In the genomic region with DNA sequence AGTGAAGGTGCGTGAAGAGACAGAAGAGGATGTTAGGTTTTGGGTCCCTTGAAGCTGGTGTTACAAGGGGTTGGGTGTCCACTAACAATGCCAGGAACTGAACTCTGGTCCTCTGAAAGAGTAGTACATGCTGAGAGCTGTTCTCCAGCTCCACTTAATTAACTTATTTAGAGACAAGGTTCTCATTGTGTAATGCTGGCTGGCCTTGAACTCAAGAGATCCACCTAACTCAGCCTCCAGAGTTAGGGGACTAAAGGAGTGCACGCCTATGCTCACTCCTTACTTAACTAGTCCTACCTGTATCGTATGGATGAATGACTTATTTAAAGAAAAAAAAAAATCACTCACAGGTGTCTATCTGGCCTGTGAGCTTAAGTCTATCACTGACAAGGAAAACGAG, we compare ENCODE assay signal across 8 mouse cellular contexts. TPM values are rescaled to one million over a fixed set of nuclear protein-coding genes. Genes with fewer than 3 reads are reported as not detected.
DNase-seq lines count a peak whose midpoint lies in the region; ATAC-seq and TF ChIP-seq lines count a peak whose summit lies in the region.

No protein-coding gene starts in this region.

- 56% methylated on average over 4 of the region's 4 CpGs for WGBS in lung, embryonic 16.5 days
- 73% methylated on average over 4 of the region's 4 CpGs for WGBS in limb, embryonic 11.5 days
- WGBS in neural tube, embryonic 14.5 days, result 70% methylated on average over 4 of the region's 4 CpGs

- peak overlapping the region; percentile 71 for H3K4me2 ChIP-seq in lung, embryonic 16.5 days (ENCODE audit: low read depth, low read length)
- peak overlapping the region; percentile 69 for H3K4me2 ChIP-seq in limb, embryonic 11.5 days (ENCODE audit: low read depth, severe bottlenecking)
- H3K4me2 ChIP-seq in neural tube, embryonic 14.5 days (ENCODE audit: low read depth, low read length), result peak overlapping the region; percentile 57

- TF ChIP-seq CTCF in embryonic fibroblast, embryonic 13.5 days (IDR thresholded peaks at IDR 0.05; ENCODE audit: borderline replicate concordance, insufficient read depth, low read length), result no peak

- H3K9ac ChIP-seq in lung, embryonic 16.5 days (ENCODE audit: low read length), result peak overlapping the region; percentile 96
- H3K9ac ChIP-seq in limb, embryonic 11.5 days (ENCODE audit: low read length), result no peak overlapping the region; the same call in 1 of the 2 replicates
- peak overlapping the region; percentile 87; the same call in 1 of the 2 replicates for H3K9ac ChIP-seq in neural tube, embryonic 14.5 days (replicated peaks; ENCODE audit: low read depth, low read length)

- no peak for ATAC-seq in lung, embryonic 16.5 days (ENCODE audit: low read depth)
- ATAC-seq in limb, embryonic 11.5 days (ENCODE audit: insufficient number of reproducible peaks, low FRiP score, low TSS enrichment, low read depth), result no peak
- no peak for ATAC-seq in neural tube, embryonic 14.5 days (ENCODE audit: low read depth)
- no peak for ATAC-seq in cerebellum, adult (ENCODE audit: insufficient number of reproducible peaks, low FRiP score, low TSS enrichment)

- peak overlapping the region; percentile 98; the same call in 1 of the 2 replicates for H3K27ac ChIP-seq in lung, embryonic 16.5 days (ENCODE audit: low read length)
- peak overlapping the region; percentile 90 for H3K27ac ChIP-seq in embryonic fibroblast, embryonic 13.5 days (ENCODE audit: insufficient read depth, low read length)
- H3K27ac ChIP-seq in limb, embryonic 11.5 days (replicated peaks; ENCODE audit: low read depth, low read length), result no peak overlapping the region
- H3K27ac ChIP-seq in neural tube, embryonic 14.5 days (ENCODE audit: low read depth, low read length), result no peak overlapping the region

- H3K27me3 ChIP-seq in lung, embryonic 16.5 days (ENCODE audit: control insufficient read depth, insufficient read depth, low read depth, low read length), result no peaks in the 10 kb centered on the region
- no peaks in the 10 kb centered on the region for H3K27me3 ChIP-seq in limb, embryonic 11.5 days (ENCODE audit: control insufficient read depth, insufficient read depth, low read length)
- H3K27me3 ChIP-seq in neural tube, embryonic 14.5 days (ENCODE audit: control insufficient read depth, insufficient read depth, low read length), result no peaks in the 10 kb centered on the region

- no peaks in the 10 kb centered on the region for H3K9me3 ChIP-seq in lung, embryonic 16.5 days (ENCODE audit: control insufficient read depth, low read length)
- H3K9me3 ChIP-seq in limb, embryonic 11.5 days (ENCODE audit: control insufficient read depth, low read length), result no peaks in the 10 kb centered on the region
- no peaks in the 10 kb centered on the region for H3K9me3 ChIP-seq in neural tube, embryonic 14.5 days (ENCODE audit: control insufficient read depth, low read length)

- TF ChIP-seq POLR2A in embryonic fibroblast, embryonic 13.5 days (IDR thresholded peaks at IDR 0.05; ENCODE audit: low read depth, low read length), result no peak

- peaks cover 20% of the 10 kb centered on the region for H3K4me1 ChIP-seq in lung, embryonic 16.5 days (replicated peaks; ENCODE audit: control insufficient read depth, insufficient read depth, low read length)
- H3K4me1 ChIP-seq in embryonic fibroblast, embryonic 13.5 days (ENCODE audit: control insufficient read depth, insufficient read depth, low read length), result peaks cover 5% of the 10 kb centered on the region; the same call in 1 of the 2 replicates
- peaks cover 9% of the 10 kb centered on the region for H3K4me1 ChIP-seq in limb, embryonic 11.5 days (ENCODE audit: control insufficient read depth, insufficient read depth, low read length)
- H3K4me1 ChIP-seq in neural tube, embryonic 14.5 days (ENCODE audit: control insufficient read depth, insufficient read depth, low read length), result peaks cover 17% of the 10 kb centered on the region

- DNase-seq in lung, postnatal 36 days, result no peak
- DNase-seq in limb, embryonic 11.5 days (ENCODE audit: low spot score), result no peak
- DNase-seq in adrenal gland, postnatal 25 days, result no peak
- no peak for DNase-seq in thymus, adult 18-20 months

- peak overlapping the region; percentile 91 for H3K4me3 ChIP-seq in lung, embryonic 16.5 days (ENCODE audit: low read length)
- H3K4me3 ChIP-seq in embryonic fibroblast, embryonic 13.5 days (ENCODE audit: insufficient read depth, low read length), result peak overlapping the region; percentile 84
- peak overlapping the region; percentile 99 for H3K4me3 ChIP-seq in limb, embryonic 11.5 days (ENCODE audit: low read depth, low read length)
- H3K4me3 ChIP-seq in neural tube, embryonic 14.5 days (ENCODE audit: low read depth, low read length), result peak overlapping the region; percentile 79

- H3K36me3 ChIP-seq in lung, embryonic 16.5 days (ENCODE audit: control insufficient read depth, insufficient read depth, low read length), result peaks cover 16% of the 10 kb centered on the region
- H3K36me3 ChIP-seq in limb, embryonic 11.5 days (ENCODE audit: control insufficient read depth, insufficient read depth, low read length), result peaks cover 4% of the 10 kb centered on the region; the same call in 1 of the 2 replicates
- H3K36me3 ChIP-seq in neural tube, embryonic 14.5 days (ENCODE audit: control insufficient read depth, insufficient read depth, low read length), result peaks cover 10% of the 10 kb centered on the region

RNA-seq across cellular contexts. Expression of a gene that starts 0.8 kb away (rescaled TPM):
- 32.8 and 36.0 TPM in 2 replicates for polyA plus RNA-seq in lung, embryonic 16.5 days (2015; fragmentation: Nextera tagmentation; extraction: Ambion mirVana)
- polyA plus RNA-seq in embryonic fibroblast, embryonic 13.5 days (2011; ENCODE audit: insufficient read length, low read depth, missing spikeins), result 13.1 and 15.3 TPM in 2 replicates
- 36.1 and 37.2 TPM in 2 replicates for polyA plus RNA-seq in limb, embryonic 11.5 days (2014; fragmentation: Nextera tagmentation; extraction: Ambion mirVana)
- polyA plus RNA-seq in neural tube, embryonic 14.5 days (2014; fragmentation: Nextera tagmentation; extraction: Ambion mirVana), result 69.6 and 80.7 TPM in 2 replicates
- 26.7 and 30.1 TPM in 2 replicates for total RNA-seq in adrenal gland, postnatal 25 days (2021)

RNA-seq across cellular contexts. Expression of a gene that starts 1.2 kb away (rescaled TPM):
- polyA plus RNA-seq in lung, embryonic 16.5 days (2015; fragmentation: Nextera tagmentation; extraction: Ambion mirVana), result 189 and 199 TPM in 2 replicates
- polyA plus RNA-seq in embryonic fibroblast, embryonic 13.5 days (2011; ENCODE audit: insufficient read length, low read depth, missing spikeins), result 118 and 141 TPM in 2 replicates
- 244 and 250 TPM in 2 replicates for polyA plus RNA-seq in limb, embryonic 11.5 days (2014; fragmentation: Nextera tagmentation; extraction: Ambion mirVana)
- 211 and 212 TPM in 2 replicates for polyA plus RNA-seq in neural tube, embryonic 14.5 days (2014; fragmentation: Nextera tagmentation; extraction: Ambion mirVana)
- 103 and 105 TPM in 2 replicates for total RNA-seq in adrenal gland, postnatal 25 days (2021)

RNA-seq across cellular contexts. Expression of a gene that starts 28.6 kb away (rescaled TPM):
- polyA plus RNA-seq in lung, embryonic 16.5 days (2015; fragmentation: Nextera tagmentation; extraction: Ambion mirVana), result 28.1 and 32.1 TPM in 2 replicates
- 18.4 and 21.4 TPM in 2 replicates for polyA plus RNA-seq in embryonic fibroblast, embryonic 13.5 days (2011; ENCODE audit: insufficient read length, low read depth, missing spikeins)
- polyA plus RNA-seq in limb, embryonic 11.5 days (2014; fragmentation: Nextera tagmentation; extraction: Ambion mirVana), result 32.0 and 33.7 TPM in 2 replicates
- polyA plus RNA-seq in neural tube, embryonic 14.5 days (2014; fragmentation: Nextera tagmentation; extraction: Ambion mirVana), result 39.3 and 41.6 TPM in 2 replicates
- 50.9 and 52.6 TPM in 2 replicates for total RNA-seq in adrenal gland, postnatal 25 days (2021)

RNA-seq across cellular contexts. Expression of a gene that starts 51.0 kb away (rescaled TPM):
- 7.9 and 10.3 TPM in 2 replicates for polyA plus RNA-seq in lung, embryonic 16.5 days (2015; fragmentation: Nextera tagmentation; extraction: Ambion mirVana)
- 0.74 TPM in 1 of 2 replicates, not detected in the other for polyA plus RNA-seq in embryonic fibroblast, embryonic 13.5 days (2011; ENCODE audit: insufficient read length, low read depth, missing spikeins)
- 1.3 and 2.4 TPM in 2 replicates for polyA plus RNA-seq in limb, embryonic 11.5 days (2014; fragmentation: Nextera tagmentation; extraction: Ambion mirVana)
- polyA plus RNA-seq in neural tube, embryonic 14.5 days (2014; fragmentation: Nextera tagmentation; extraction: Ambion mirVana), result 3.6 and 4.4 TPM in 2 replicates
- 4.1 and 4.6 TPM in 2 replicates for total RNA-seq in adrenal gland, postnatal 25 days (2021)

Comparison
In these comparisons a context has a peak if more than half of its experiments do, and no peak if none do; other contexts are left out.
1. H3K27ac ChIP-seq: peak in lung, embryonic 16.5 days (single experiment) and embryonic fibroblast, embryonic 13.5 days (single experiment); none in limb, embryonic 11.5 days (single experiment) and neural tube, embryonic 14.5 days (single experiment).
2. Peak in every context shown above with its lines, with median percentiles within 50 percentile points of each other: H3K4me2 ChIP-seq and H3K4me3 ChIP-seq.